Mouse (Mus musculus): Measurements from ENCODE around the gene Fn1.

The Fn1 gene

GRCm38 (mm10) chr1:71652551-71653399, at the start of gene Fn1:
Gene Fn1 (minus strand): TSS chr1:71653200.
- peak; percentile 4 for DNase-seq

- no peak for DNase-seq
Measured at GRCm38 (mm10) chr1:71696093-71696492, 43.1 kb upstream of the Fn1 start.

DNA sequence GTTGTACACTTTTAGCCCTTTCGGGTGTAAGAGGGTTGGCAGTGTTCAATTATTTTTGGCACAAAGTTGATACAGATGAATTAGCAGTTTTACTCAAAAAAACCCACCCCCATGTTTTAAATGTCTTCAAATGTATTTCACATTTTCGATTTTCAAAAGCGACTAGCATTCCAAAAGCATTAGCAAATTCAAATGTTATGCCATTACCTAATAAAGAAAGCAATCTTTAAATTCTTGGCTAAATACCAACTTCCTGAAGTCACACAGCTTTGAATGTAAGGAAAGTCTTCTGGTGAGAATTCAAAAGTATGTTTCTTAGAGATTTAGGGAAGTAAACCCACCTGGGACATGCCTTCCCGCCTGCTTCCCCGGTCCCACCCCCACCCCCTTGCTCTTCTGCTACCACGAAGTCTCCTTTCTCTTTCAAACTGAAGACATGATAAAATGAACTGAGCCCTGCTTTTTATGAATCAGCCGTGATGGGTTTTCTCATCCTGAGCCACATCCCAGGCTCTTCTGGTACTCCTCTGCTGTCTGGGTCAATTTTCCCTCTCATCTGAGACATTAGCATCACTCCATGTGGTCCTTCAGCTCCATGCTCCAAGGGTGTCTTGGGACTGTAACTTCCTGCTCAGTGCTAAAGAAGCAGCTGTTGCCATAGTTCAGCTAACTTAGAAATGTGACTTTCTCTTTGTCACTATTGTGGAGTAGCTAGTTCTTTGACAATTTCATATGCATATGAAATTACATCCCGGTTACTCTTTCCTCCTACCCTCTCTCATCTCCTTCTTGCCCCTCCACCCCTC, 38.7 kb upstream of the Fn1 start:
- DNase-seq: no peak

- DNase-seq: no peak
Measured at GRCm38 (mm10) chr1:71688926-71689303, 35.9 kb upstream of the Fn1 start.

DNA sequence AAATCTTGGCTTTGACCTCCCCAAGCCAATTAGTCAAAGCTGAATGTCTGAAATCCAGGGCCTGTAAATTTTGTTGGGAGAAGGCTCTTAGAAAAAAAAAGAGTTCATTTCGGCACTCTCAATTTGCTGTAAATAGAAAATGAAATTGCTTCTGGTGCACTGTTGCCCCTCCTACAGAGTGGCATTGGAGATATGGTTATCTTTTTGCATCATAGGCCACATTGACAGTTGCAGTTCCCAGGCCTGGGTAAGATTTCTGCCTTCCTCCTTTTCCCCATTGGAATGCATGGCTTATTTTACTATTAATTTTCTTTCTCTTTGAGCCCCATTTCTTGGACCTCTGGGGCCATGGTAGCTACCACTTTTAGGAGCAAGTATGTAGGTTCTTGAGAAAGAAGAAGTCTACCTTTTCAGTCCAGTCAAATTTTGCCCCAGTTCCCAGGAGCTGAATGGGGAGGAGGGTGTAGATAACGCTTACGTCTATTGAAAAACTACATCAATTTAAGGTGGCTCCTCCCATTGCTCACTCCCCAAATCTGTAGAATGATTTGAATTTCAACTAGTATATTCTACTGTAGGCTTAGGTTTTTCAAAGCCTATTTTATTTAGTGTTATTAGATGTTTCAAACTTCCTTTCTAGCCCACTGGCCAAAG, 35.4 kb upstream of the Fn1 start:
- DNase-seq: no peak

GRCm38 (mm10) chr1:71686791-71687190, 33.8 kb upstream of the Fn1 start:
- no peak for DNase-seq

DNA sequence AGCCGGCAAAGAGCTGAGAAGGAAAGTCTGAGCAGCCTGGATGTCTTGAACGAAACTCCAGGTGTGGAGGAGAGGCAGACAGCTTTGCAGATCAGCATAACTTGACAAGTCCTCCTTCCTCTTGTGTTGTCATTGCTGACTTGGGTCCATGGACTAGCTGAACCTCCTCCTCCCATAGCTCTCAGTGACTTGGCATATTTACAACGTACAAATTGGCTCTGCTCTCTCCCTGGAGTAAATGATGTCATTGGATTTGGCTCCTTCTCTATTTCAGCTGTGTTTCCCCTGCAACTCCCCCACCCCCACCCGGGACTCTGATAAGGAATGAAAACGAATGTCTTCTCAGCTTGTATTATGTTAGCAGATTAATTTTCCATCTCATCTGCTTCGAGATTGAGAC, 30.7 kb upstream of the Fn1 start:
- no peak for DNase-seq

- DNase-seq: no peak
Measured at GRCm38 (mm10) chr1:71682194-71682715, 29.3 kb upstream of the Fn1 start.

DNA sequence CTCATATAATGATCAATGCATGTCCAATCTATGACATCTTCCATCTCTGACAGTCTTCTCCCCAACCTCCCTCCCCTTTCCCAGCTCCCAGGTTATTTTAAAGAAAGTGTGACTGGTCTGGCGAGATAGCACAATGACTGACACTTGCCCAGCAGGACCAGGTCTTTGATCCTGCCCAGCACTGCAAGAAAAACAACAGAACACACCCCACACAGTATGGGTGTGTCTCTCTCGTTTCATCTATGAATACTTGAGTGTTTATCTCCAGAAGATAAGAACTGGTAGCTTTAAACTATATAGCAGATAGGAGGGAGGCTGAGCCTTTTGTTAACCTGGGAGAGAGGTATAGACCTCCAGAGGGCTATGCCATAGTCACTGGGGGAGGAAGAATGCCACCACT, 28.3 kb upstream of the Fn1 start:
- no peak for DNase-seq

DNA sequence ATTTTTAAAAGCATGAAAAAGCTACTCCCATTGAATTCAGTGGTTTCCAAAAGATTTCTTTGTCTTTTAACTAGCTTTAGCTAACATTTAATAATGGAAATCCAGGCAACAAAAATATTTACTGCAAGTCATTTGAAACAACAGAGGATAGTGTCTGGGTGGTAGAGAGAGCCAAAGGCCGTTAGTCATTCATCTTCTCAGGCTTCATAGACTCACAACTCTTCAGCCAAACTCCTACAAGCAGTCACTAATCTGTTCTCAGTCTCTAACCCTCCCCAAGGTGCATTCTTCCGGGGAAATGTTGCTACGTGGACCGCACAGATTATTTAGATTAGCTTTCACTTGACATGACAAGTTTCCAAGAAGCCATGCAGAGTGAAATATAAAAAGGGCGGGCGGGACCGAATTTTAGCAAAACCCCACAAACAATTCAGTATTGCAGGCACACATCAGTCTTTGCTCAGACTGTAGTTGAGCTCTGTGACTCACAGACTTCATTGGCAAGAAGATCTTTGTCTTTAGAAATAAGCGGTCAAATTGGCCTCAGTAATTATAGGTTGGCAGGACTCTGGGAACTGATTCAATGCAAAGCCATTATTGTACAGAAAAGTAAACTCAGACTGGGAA, 27.2 kb upstream of the Fn1 start:
- no peak for DNase-seq

- DNase-seq: no peak
Measured at GRCm38 (mm10) chr1:71675420-71675819, 22.4 kb upstream of the Fn1 start.

- DNase-seq: no peak
Measured at GRCm38 (mm10) chr1:71674274-71674673, 21.3 kb upstream of the Fn1 start.

DNA sequence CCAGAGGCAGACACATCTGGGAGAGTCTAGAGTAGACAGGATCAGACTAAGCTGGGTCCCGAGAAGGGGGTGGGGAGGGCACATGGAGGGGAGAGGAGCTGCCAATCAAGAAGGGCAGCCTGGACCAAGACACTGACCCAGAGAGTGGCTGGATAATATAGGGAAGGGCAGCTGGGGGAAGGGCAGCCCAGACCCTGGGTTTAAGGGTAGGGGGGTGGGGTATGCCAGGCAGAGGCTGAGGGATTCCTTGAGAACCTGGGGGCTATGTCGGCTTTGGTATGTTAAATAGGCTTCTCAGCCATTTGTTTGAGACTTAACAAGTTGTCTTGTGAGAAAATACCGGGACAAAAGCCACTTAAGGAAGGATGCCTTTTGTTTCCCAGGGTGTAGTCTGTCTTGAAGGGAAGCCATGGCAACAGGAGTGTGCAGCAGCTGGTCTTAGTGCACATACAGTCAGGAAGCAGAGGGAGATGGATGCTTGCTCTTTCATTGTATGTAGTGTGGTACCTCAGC, 20.5 kb upstream of the Fn1 start:
- DNase-seq: no peak

DNA sequence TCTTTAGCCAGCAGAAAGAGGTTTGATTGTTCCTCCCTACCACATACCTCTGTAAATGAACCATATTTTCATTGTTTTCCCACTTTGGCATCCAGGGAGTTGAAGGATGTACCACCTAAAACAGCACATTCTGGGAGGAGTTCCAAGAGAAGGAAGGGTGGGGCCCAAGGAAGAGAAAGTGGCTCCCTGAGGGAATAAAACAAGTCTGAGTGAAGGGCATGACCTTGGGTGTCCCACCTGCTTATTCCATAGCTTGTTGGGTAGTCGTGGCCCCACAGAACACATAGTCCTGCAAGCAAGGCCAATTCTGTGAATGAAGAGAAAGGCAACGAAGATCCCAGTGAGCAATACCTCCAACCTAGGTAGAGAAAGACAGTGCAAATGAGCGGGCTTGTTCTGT, 19.3 kb upstream of the Fn1 start:
- DNase-seq: no peak

GRCm38 (mm10) chr1:71663242-71663641, 10.2 kb upstream of the Fn1 start:
- no peak for DNase-seq

GRCm38 (mm10) chr1:71658632-71659031, 5.6 kb upstream of the Fn1 start:
- DNase-seq: no peak

DNA sequence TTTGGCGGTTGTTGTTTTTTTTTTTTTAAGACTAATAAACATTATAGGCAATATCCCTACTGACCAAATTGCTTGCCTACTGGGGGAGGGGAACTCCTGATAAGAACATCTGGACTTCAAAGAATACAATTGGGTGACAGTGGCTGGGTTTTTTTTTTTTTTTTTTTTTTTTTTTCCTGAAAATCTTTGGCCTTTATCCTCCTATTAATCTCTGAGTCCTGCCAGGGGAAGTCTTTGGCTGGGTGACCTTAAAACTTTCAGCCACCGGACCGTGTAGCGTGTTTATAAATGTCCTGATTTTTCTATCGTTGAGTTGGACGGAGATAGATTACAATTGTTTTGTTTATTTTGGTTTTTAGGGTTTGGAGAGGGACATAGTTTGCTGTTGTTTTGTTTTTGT, 3.3 kb upstream of the Fn1 start:
- no peak for DNase-seq

DNA sequence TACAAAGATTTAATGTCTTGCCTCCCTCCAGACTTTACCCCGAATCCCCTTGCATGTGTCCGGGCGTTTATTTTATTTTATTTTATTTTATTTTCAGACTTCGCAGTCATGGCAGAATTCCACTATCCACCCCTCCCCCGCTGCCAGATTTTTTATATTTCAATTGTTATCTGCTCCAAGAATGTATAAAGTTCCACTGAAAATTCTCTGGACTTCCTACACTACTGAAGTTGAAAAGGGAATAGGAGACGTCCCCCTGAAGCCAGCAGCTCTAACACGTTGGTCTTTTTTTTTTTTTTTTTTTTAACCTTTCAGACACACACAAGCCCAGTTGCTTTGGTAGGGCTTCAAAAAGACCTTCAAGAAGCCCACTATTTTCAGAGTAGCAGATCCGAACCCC, 1.2 kb upstream of the Fn1 start:
- no peak for DNase-seq

- DNase-seq: no peak
Measured at GRCm38 (mm10) chr1:71653400-71654159, 580 bp upstream of the Fn1 start.

DNA sequence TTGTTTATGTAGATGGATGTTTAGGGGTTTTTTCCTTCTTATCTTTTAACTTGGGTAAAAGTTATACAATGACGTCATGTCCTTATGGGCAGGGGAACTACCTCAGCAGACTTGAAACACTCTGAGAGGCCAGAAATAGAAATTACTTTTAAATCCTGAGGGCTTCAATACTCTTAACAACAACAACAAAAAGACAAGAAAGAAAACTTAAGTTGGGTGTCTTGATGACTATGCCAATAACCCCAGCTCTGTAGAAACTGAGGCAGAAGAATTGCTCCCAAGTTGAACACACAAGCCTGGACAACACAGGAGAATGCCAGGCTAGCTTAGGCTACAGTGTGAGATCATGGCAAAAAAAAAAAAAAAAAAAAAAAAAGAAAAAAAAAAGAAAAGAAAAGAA, 1.2 kb downstream of the Fn1 start:
- DNase-seq: no peak

DNA sequence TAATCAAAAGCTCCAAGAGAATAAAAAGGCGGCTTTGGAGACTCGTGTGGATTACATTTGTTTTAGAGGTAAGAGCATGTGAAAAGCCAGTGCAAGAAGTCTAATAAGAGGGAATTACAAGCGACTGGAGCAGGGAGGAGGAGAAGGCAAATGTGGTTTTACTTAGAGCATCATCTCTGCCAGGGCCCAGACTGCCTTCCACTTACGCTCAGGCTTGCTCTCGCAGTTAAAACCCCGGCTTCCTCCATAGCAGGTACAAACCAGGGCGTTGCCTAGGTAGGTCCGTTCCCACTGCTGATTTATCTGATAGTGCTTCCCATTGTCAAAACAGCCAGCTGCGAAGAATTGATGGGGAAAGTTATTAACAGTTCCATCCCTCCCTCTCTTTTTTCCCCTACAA, 1.7 kb downstream of the Fn1 start:
- no peak for DNase-seq

DNA sequence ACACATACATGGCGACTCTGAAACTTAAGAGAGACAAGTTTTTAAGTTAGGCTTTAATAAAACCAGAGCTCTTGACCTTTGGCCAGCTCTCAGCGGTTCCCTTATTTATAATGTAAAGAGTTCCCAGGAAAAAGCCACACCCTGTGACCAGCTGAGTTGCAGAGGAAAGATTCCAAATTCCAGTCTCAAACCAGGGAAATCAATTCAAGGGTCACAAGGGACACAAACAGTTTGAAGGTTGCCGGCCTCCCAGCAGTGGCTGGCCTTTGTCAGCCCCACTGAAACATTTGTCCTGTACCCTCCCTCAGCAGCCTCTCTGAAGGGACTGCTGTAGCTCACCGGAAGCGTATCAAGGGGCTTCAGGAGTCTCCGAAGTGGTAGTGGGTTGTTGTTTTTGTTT, 2.3 kb downstream of the Fn1 start:
- no peak for DNase-seq

Measured in cerebellum, adult 9-11 months (tissue).